14 mouse cellular contexts compared by ENCODE assay signal in genomic region chr9:86327341-86327740, GRCm38 (mm10).
"Had no signal": no experiment of that assay in that cellular context is flagged by ENCODE, and none has a peak within 500 bp of the region (broad histone marks: within the 10 kb centered on the region; RNA-seq: fewer than 3 reads in every experiment).

No protein-coding gene starts in this region.

- DNase-seq: kidney, adult 18-20 months; kidney, adult 9 months; kidney, postnatal 36 days; layer of hippocampus, postnatal 36 days; liver, embryonic 13.5 days; lung, embryonic 14.5 days; midbrain, embryonic 14.5 days; thymus, adult 2 months; thymus, postnatal 14 days had no signal

- H3K36me3 ChIP-seq: limb, embryonic 12.5 days; liver, embryonic 13.5 days had no signal

- H3K9me3 ChIP-seq: limb, embryonic 12.5 days; liver, embryonic 13.5 days had no signal

- H3K27ac ChIP-seq: left cerebral cortex, adult 2 months; limb, embryonic 12.5 days; liver, embryonic 13.5 days; macrophage; stomach, postnatal 0 days had no signal

- H3K4me1 ChIP-seq: liver, embryonic 13.5 days had no signal

- H3K4me3 ChIP-seq: left cerebral cortex, adult 2 months; limb, embryonic 12.5 days; liver, embryonic 13.5 days had no signal

- H3K9ac ChIP-seq: limb, embryonic 12.5 days; liver, embryonic 13.5 days; lung, embryonic 14.5 days had no signal

- ATAC-seq: lung, postnatal 0 days had no signal

- H3K27me3 ChIP-seq: limb, embryonic 12.5 days; liver, embryonic 13.5 days had no signal

- H3K4me2 ChIP-seq: limb, embryonic 12.5 days; liver, embryonic 13.5 days; lung, embryonic 14.5 days had no signal
